7 mouse cellular contexts compared by ENCODE assay signal in genomic region chr1:74587773-74588445, GRCm38 (mm10). TPM values are rescaled to one million over a fixed set of nuclear protein-coding genes. Genes with fewer than 3 reads are reported as not detected.
DNase-seq lines count a peak whose midpoint lies in the region; ATAC-seq lines count a peak whose summit lies in the region.

Gene Zfp142 (minus strand): TSS chr1:74588246.
Gene Bcs1l (plus strand): TSS chr1:74588289.

- intact Hi-C loops in gastrocnemius, postnatal 36 days (cut with DNase I) = no loop called here
- intact Hi-C loops in left cerebral cortex, postnatal 25 days (cut with DNase I) = loop anchor here (5.0 kb wide), 1 partner anchor 81 kb away; the partner anchor contains the start of gene Cnot9

- H3K9me3 ChIP-seq in intestine, embryonic 15.5 days = no peaks in the 10 kb centered on the region
- no peaks in the 10 kb centered on the region for H3K9me3 ChIP-seq in midbrain, embryonic 10.5 days (replicated peaks)

- WGBS in intestine, embryonic 15.5 days = under 1% methylated on average over 48 of the region's 48 CpGs
- under 1% methylated on average over 48 of the region's 48 CpGs for whole genome bisulfite sequencing in midbrain, embryonic 10.5 days

- ATAC-seq in intestine, embryonic 15.5 days = peak; percentile 99

- H3K4me1 ChIP-seq in intestine, embryonic 15.5 days (replicated peaks) = peaks cover 11% of the 10 kb centered on the region; the same call in 1 of the 2 replicates
- H3K4me1 ChIP-seq in midbrain, embryonic 10.5 days = peaks cover 28% of the 10 kb centered on the region

- no peaks in the 10 kb centered on the region for H3K27me3 ChIP-seq in intestine, embryonic 15.5 days (replicated peaks)
- no peaks in the 10 kb centered on the region for H3K27me3 ChIP-seq in midbrain, embryonic 10.5 days (ENCODE audit: low read depth, poor library complexity, severe bottlenecking)

- peak within 1 kb of the TSS; percentile 89 for H3K27ac ChIP-seq in intestine, embryonic 15.5 days
- peak within 1 kb of the TSS; percentile 87 for H3K27ac ChIP-seq in midbrain, embryonic 10.5 days (replicated peaks)

- H3K4me3 ChIP-seq in intestine, embryonic 15.5 days (replicated peaks) = peak within 1 kb of the TSS; percentile 94
- peak within 1 kb of the TSS; percentile 76 for H3K4me3 ChIP-seq in midbrain, embryonic 10.5 days

- peak within 1 kb of the TSS; percentile 71 for H3K9ac ChIP-seq in intestine, embryonic 15.5 days

- H3K36me3 ChIP-seq in intestine, embryonic 15.5 days = peaks cover 6% of the 10 kb centered on the region; the same call in 1 of the 2 replicates
- H3K36me3 ChIP-seq in midbrain, embryonic 10.5 days = peaks cover 50% of the 10 kb centered on the region

- H3K4me2 ChIP-seq in intestine, embryonic 15.5 days (replicated peaks) = peak within 1 kb of the TSS; percentile 76

- peak; percentile 99 for DNase-seq in adrenal gland, adult 2 months
- DNase-seq in embryo, embryonic 11.5 days (ENCODE audit: low read depth, low spot score) = peak; percentile 98
- peak; percentile 96 to 99 for DNase-seq in gastrocnemius, postnatal 36 days
- peak; percentile 98 to 100 for DNase-seq in left cerebral cortex, postnatal 25 days (ENCODE audit: low spot score in 2 of 2)
- peak; percentile 99 for DNase-seq in midbrain, embryonic 10.5 days (ENCODE audit: low spot score)
- DNase-seq in right cerebral cortex, postnatal 4 days = peak; percentile 95

RNA-seq across cellular contexts. Expression of gene Zfp142, which starts in this region (rescaled TPM):
- 10 to 100 TPM; 13.5 to 16.3 TPM for total RNA-seq in adrenal gland, adult 2 months (2021)
- 13.2 and 14.6 TPM in 2 replicates for polyA plus RNA-seq in adrenal gland, adult 2 months (2012; rRNA removed)
- total RNA-seq in gastrocnemius, postnatal 36 days (2021) = 1 to 10 TPM; 7.1 to 7.2 TPM
- polyA plus RNA-seq in intestine, embryonic 15.5 days (2015; fragmentation: Nextera tagmentation; extraction: Ambion mirVana) = 4.6 and 5.4 TPM in 2 replicates
- total RNA-seq in left cerebral cortex, postnatal 25 days (2021) = 10 to 100 TPM; 27.5 to 29.7 TPM
- 9.3 and 10.0 TPM in 2 replicates for polyA plus RNA-seq in midbrain, embryonic 10.5 days (2016; fragmentation: Nextera tagmentation; extraction: Ambion mirVana)

RNA-seq across cellular contexts. Expression of gene Bcs1l, which starts in this region (rescaled TPM):
- 10 to 100 TPM; 31.4 to 32.1 TPM for total RNA-seq in adrenal gland, adult 2 months (2021)
- 13.2 and 16.7 TPM in 2 replicates for polyA plus RNA-seq in adrenal gland, adult 2 months (2012; rRNA removed)
- total RNA-seq in gastrocnemius, postnatal 36 days (2021) = 10 to 100 TPM; 17.9 to 19.6 TPM
- 21.9 and 22.1 TPM in 2 replicates for polyA plus RNA-seq in intestine, embryonic 15.5 days (2015; fragmentation: Nextera tagmentation; extraction: Ambion mirVana)
- total RNA-seq in left cerebral cortex, postnatal 25 days (2021) = 10 to 100 TPM; 24.3 to 26.8 TPM
- 18.9 and 20.2 TPM in 2 replicates for polyA plus RNA-seq in midbrain, embryonic 10.5 days (2016; fragmentation: Nextera tagmentation; extraction: Ambion mirVana)

Comparison
In these comparisons a context has a peak if more than half of its experiments do, and no peak if none do; other contexts are left out.
1. Peak in every context shown above with its lines: DNase-seq, ATAC-seq, H3K4me3 ChIP-seq and H3K27ac ChIP-seq.